Mouse (Mus musculus): Measurements from ENCODE around the gene Gm49339.
"Not testable (repeated sequence)": the region's sequence is repeated elsewhere in the genome, so short reads cannot be mapped to it uniquely, and the experiment has no call there.

The Gm49339 gene
- long read RNA-seq, experiment 1, result 0 reads
- long read RNA-seq, experiment 2, result 0 reads

GRCm38 (mm10) chr10:51480397-51480796 is at the start of gene Gm49339, which contains the start of gene Lilr4b:
Gene Gm49339, plus strand, starts transcription at chr10:51480612.
Gene Lilr4b, plus strand, starts transcription at chr10:51480632.
- intact Hi-C loops (cut with DNase I), result not testable (repeated sequence)

GRCm38 (mm10) chr10:51432940-51433339 is 47.5 kb upstream of the Gm49339 start:
- intact Hi-C loops (cut with DNase I), result no loop called here

- intact Hi-C loops (cut with DNase I), result no loop called here
Measured at GRCm38 (mm10) chr10:51435684-51436083, 44.7 kb upstream of the Gm49339 start.

- intact Hi-C loops (cut with DNase I), result no loop called here
Measured at GRCm38 (mm10) chr10:51451610-51452009, 28.8 kb upstream of the Gm49339 start.

- intact Hi-C loops (cut with DNase I), result no loop called here
Measured at GRCm38 (mm10) chr10:51453616-51454298, 26.7 kb upstream of the Gm49339 start.

GRCm38 (mm10) chr10:51454365-51454764 is 26.0 kb upstream of the Gm49339 start:
- intact Hi-C loops (cut with DNase I), result no loop called here

- intact Hi-C loops (cut with DNase I), result no loop called here
Measured at GRCm38 (mm10) chr10:51455762-51456161, 24.6 kb upstream of the Gm49339 start.

GRCm38 (mm10) chr10:51456369-51456768 is 24.0 kb upstream of the Gm49339 start:
- intact Hi-C loops (cut with DNase I), result no loop called here

- intact Hi-C loops (cut with DNase I), result not testable (repeated sequence)
Measured at GRCm38 (mm10) chr10:51463800-51464199, 16.6 kb upstream of the Gm49339 start.

GRCm38 (mm10) chr10:51490691-51491090 is 10.3 kb downstream of the Gm49339 start, which contains the start of gene Lilrb4a:
Gene Lilrb4a, plus strand, starts transcription at chr10:51490956.
- intact Hi-C loops (cut with DNase I), result not testable (repeated sequence)

- intact Hi-C loops (cut with DNase I), result no loop called here
Measured at GRCm38 (mm10) chr10:51520021-51520420, 39.6 kb downstream of the Gm49339 start.

- intact Hi-C loops (cut with DNase I), result no loop called here
Measured at GRCm38 (mm10) chr10:51521453-51521852, 41.0 kb downstream of the Gm49339 start.

GRCm38 (mm10) chr10:51526090-51526489 is 45.7 kb downstream of the Gm49339 start:
- intact Hi-C loops (cut with DNase I), result no loop called here

- intact Hi-C loops (cut with DNase I), result no loop called here
Measured at GRCm38 (mm10) chr10:51526633-51527032, 46.2 kb downstream of the Gm49339 start.

GRCm38 (mm10) chr10:51528840-51529434 is 48.5 kb downstream of the Gm49339 start:
- intact Hi-C loops (cut with DNase I), result no loop called here

GRCm38 (mm10) chr10:51529497-51529896 is 49.1 kb downstream of the Gm49339 start:
- intact Hi-C loops (cut with DNase I), result no loop called here

- intact Hi-C loops (cut with DNase I), result no loop called here
Measured at GRCm38 (mm10) chr10:51530813-51531212, 50.4 kb downstream of the Gm49339 start.

Data from adrenal gland (tissue).